Comparison of ENCODE assay signal across 11 mouse cellular contexts in genomic region chr6:51710926-51711615, GRCm38 (mm10).
DNase-seq lines count a peak whose midpoint lies in the region; ATAC-seq and TF ChIP-seq lines count a peak whose summit lies in the region.
"Had no signal": no experiment of that assay in that cellular context is flagged by ENCODE, and none has a peak within 500 bp of the region (broad histone marks: within the 10 kb centered on the region; RNA-seq: fewer than 3 reads in every experiment).

No protein-coding gene starts in this region.

- peak overlapping the region; percentile 73 for H3K27ac ChIP-seq in testis, adult 2 months (ENCODE audit: control insufficient read depth, insufficient read depth, low read depth, low read length)
- H3K27ac ChIP-seq: macrophage had no signal

- H3K36me3 ChIP-seq in testis, adult 2 months (ENCODE audit: control insufficient read depth, insufficient read depth, low read length) = no peaks in the 10 kb centered on the region

- peak overlapping the region; percentile 17; the same call in 1 of the 2 replicates for H3K4me3 ChIP-seq in testis, adult 2 months (ENCODE audit: control insufficient read depth, low read depth, low read length)

- no peak for TF ChIP-seq CTCF in testis, adult 2 months (IDR thresholded peaks at IDR 0.05; ENCODE audit: control insufficient read depth, insufficient read depth, insufficient replicate concordance, low read depth, low read length)

- H3K27me3 ChIP-seq in testis, adult 2 months (ENCODE audit: control insufficient read depth, insufficient read depth, low read length) = no peaks in the 10 kb centered on the region

- no peak for DNase-seq in cerebellum, adult 11 months
- peak; percentile 12 for DNase-seq in left cerebral cortex, postnatal 4 days
- no peak for DNase-seq in left cerebral cortex, adult 18-20 months (ENCODE audit: low spot score in 2 of 2)
- peak; percentile 13 for DNase-seq in heart, postnatal 25 days (ENCODE audit: low spot score)
- DNase-seq in left cerebral cortex, postnatal 10 days (ENCODE audit: extremely low spot score in 1 of 2, low spot score in 2 of 2) = no peak
- DNase-seq in layer of hippocampus, postnatal 36 days = no peak
- DNase-seq: right cerebral cortex, postnatal 14 days had no signal

- intact Hi-C loops in left cerebral cortex, postnatal 4 days (cut with DNase I) = no loop called here
- intact Hi-C loops in heart, postnatal 25 days (cut with DNase I) = no loop called here
- intact Hi-C loops in left cerebral cortex, postnatal 10 days (cut with DNase I) = loop anchor here (10.0 kb wide), 1 partner anchor 96 kb away; no protein-coding TSS in a partner anchor

- H3K4me1 ChIP-seq in testis, adult 2 months (ENCODE audit: control insufficient read depth, insufficient read depth, low read length) = peaks cover 12% of the 10 kb centered on the region

- ATAC-seq in cerebellum, adult (ENCODE audit: insufficient number of reproducible peaks, low FRiP score, low TSS enrichment) = peak; percentile 20; the same call in 1 of the 2 replicates
- ATAC-seq: forebrain, embryonic 16.5 days had no signal

- peak; percentile 30; the same call in 1 of the 2 replicates for TF ChIP-seq POLR2A in testis, adult 2 months (IDR thresholded peaks at IDR 0.05; ENCODE audit: control insufficient read depth, low read depth, low read length)

Comparison
In these comparisons a context has a peak if more than half of its experiments do, and no peak if none do; other contexts are left out.
1. DNase-seq: peak in left cerebral cortex, postnatal 4 days (single experiment) and heart, postnatal 25 days (single experiment); none in cerebellum, adult 11 months (single experiment), left cerebral cortex, adult 18-20 months (0 of 2), left cerebral cortex, postnatal 10 days (0 of 2) and layer of hippocampus, postnatal 36 days (0 of 2).